Mouse (Mus musculus) MEL (cell line): ENCODE data around the gene Fryl. TPM values are rescaled to one million over a fixed set of nuclear protein-coding genes. Genes with fewer than 3 reads are reported as not detected.

Experiments used
- DNase-seq: peaks from one replicate; pipeline ENCODE4 v3.0.0; 2011; ENCODE audit warnings: low read depth, low spot score
- H3K27ac ChIP-seq: 2 replicates; pipeline ENCODE4 v1.5.1; 2012; ENCODE audit warnings: low read depth, mild to moderate bottlenecking, control low read depth, low read length, moderate library complexity; ENCODE audit not compliant: control insufficient read depth
- H3K27me3 ChIP-seq, 2 experiments: fragments of 150-350 bp in 1 of 2; sonication (generic) in 1 of 2; 2 replicates each; pipeline ENCODE4 v1.6.1; 2012; ENCODE audit warnings: low read length in 2 of 2, mild to moderate bottlenecking in 2 of 2, improper control_type of control experiment in 1 of 2, moderate library complexity in 1 of 2; ENCODE audit not compliant: insufficient read depth in 2 of 2, control insufficient read depth in 1 of 2
- H3K36me3 ChIP-seq, 2 experiments: 2 replicates each; pipeline ENCODE4 v1.6.1; 2012 to 2014; ENCODE audit warnings: low read length in 2 of 2, improper control_type of control experiment in 1 of 2, inconsistent platforms in 1 of 2, mild to moderate bottlenecking in 1 of 2; ENCODE audit not compliant: insufficient read depth in 2 of 2, control insufficient read depth in 1 of 2
- H3K4me1 ChIP-seq, 2 experiments: fragments of 150-350 bp in 1 of 2; sonication (generic) in 1 of 2; 2 replicates each; pipeline ENCODE4 v1.6.1; 2012; ENCODE audit warnings: low read length in 2 of 2, improper control_type of control experiment in 1 of 2, mild to moderate bottlenecking in 1 of 2; ENCODE audit not compliant: insufficient read depth in 2 of 2, control insufficient read depth in 1 of 2
- H3K4me3 ChIP-seq, 2 experiments: fragments of 150-350 bp in 1 of 2; sonication (generic) in 1 of 2; 2 replicates each; pipeline ENCODE4 v1.5.1; 2012; ENCODE audit warnings: low read depth in 2 of 2, low read length in 2 of 2, mild to moderate bottlenecking in 2 of 2, moderate library complexity in 2 of 2, control low read depth in 1 of 2, improper control_type of control experiment in 1 of 2; ENCODE audit not compliant: control insufficient read depth in 1 of 2, insufficient read depth in 1 of 2
- H3K79me2 ChIP-seq: 2 replicates; pipeline ENCODE4 v1.6.1; 2012; ENCODE audit warnings: mild to moderate bottlenecking, low read length, moderate library complexity; ENCODE audit not compliant: control insufficient read depth, poor library complexity, insufficient read depth
- H3K9ac ChIP-seq: 2 replicates; pipeline ENCODE4 v1.6.1; 2012; ENCODE audit warnings: low read depth, mild to moderate bottlenecking, control low read depth, low read length, moderate library complexity; ENCODE audit not compliant: control insufficient read depth, poor library complexity, severe bottlenecking
- H3K9me3 ChIP-seq: fragments of 150-350 bp; sonication (generic); replicated peaks from 2 replicates; pipeline ENCODE4 v1.6.1; 2012; ENCODE audit warnings: mild to moderate bottlenecking, low read length, improper control_type of control experiment, moderate library complexity; ENCODE audit not compliant: insufficient read depth
- BHLHE40 ChIP-seq: IDR thresholded peaks from 2 replicates; pipeline ENCODE4 v1.6.1; 2012; ENCODE audit warnings: low read depth, mild to moderate bottlenecking, inconsistent platforms, low read length, improper control_type of control experiment, borderline replicate concordance
- CHD1 ChIP-seq: IDR thresholded peaks from 2 replicates; pipeline ENCODE4 v1.6.1; 2012; ENCODE audit warnings: low read depth, mild to moderate bottlenecking, inconsistent platforms, low read length, improper control_type of control experiment
- CHD2 ChIP-seq: IDR thresholded peaks from 2 replicates; pipeline ENCODE4 v1.6.1; 2011; ENCODE audit warnings: low read length, improper control_type of control experiment
- CTCF ChIP-seq, 3 experiments: IDR thresholded peaks in 2 of 3; conservative IDR thresholded peaks in 1 of 3; 2 replicates each; pipeline ENCODE4 v1.5.1; 2011 to 2012; ENCODE audit warnings: low read length in 3 of 3, low read depth in 2 of 3, mild to moderate bottlenecking in 2 of 3, improper control_type of control experiment in 1 of 3, inconsistent platforms in 1 of 3, mixed read lengths in 1 of 3, moderate library complexity in 1 of 3; ENCODE audit not compliant: control insufficient read depth in 1 of 3, insufficient read depth in 1 of 3, poor library complexity in 1 of 3, severe bottlenecking in 1 of 3
- ELF1 ChIP-seq: IDR thresholded peaks from 2 replicates; pipeline ENCODE4 v1.6.1; 2014; ENCODE audit warnings: low read depth, mild to moderate bottlenecking, inconsistent platforms, low read length, improper control_type of control experiment, moderate library complexity
- KAT2A ChIP-seq: conservative IDR thresholded peaks from 2 replicates; pipeline ENCODE4 v1.6.1; 2012; ENCODE audit warnings: low read depth, low read length, improper control_type of control experiment, inconsistent platforms
- MAX ChIP-seq: IDR thresholded peaks from 2 replicates; pipeline ENCODE4 v1.6.1; 2011; ENCODE audit warnings: low read length, improper control_type of control experiment
- MAZ ChIP-seq: IDR thresholded peaks from 2 replicates; pipeline ENCODE4 v1.6.1; 2012; ENCODE audit warnings: low read depth, mild to moderate bottlenecking, inconsistent platforms, low read length, improper control_type of control experiment
- MEF2A ChIP-seq: IDR thresholded peaks from 2 replicates; pipeline ENCODE4 v1.6.1; 2014; ENCODE audit warnings: low read depth, mild to moderate bottlenecking, inconsistent platforms, low read length, improper control_type of control experiment; ENCODE audit not compliant: poor library complexity, insufficient replicate concordance, severe bottlenecking; ENCODE audit errors: extremely low read depth
- NRF1 ChIP-seq: IDR thresholded peaks from 2 replicates; pipeline ENCODE4 v1.6.1; 2014; ENCODE audit warnings: low read depth, mild to moderate bottlenecking, inconsistent platforms, low read length, improper control_type of control experiment, moderate library complexity; ENCODE audit not compliant: poor library complexity, insufficient read depth, severe bottlenecking
- POLR2AphosphoS5 ChIP-seq: IDR thresholded peaks from 2 replicates; pipeline ENCODE4 v1.6.1; 2012; ENCODE audit warnings: low read depth, borderline replicate concordance, mild to moderate bottlenecking, inconsistent platforms, low read length, moderate library complexity, mixed read lengths
- RCOR1 ChIP-seq: IDR thresholded peaks from 2 replicates; pipeline ENCODE4 v1.6.1; 2012; ENCODE audit warnings: low read depth, mild to moderate bottlenecking, inconsistent platforms, low read length, improper control_type of control experiment
- SIN3A ChIP-seq: IDR thresholded peaks from 2 replicates; pipeline ENCODE4 v1.6.1; 2012; ENCODE audit warnings: low read length, improper control_type of control experiment, inconsistent platforms
- UBTF ChIP-seq: IDR thresholded peaks from 2 replicates; pipeline ENCODE4 v1.6.1; 2012; ENCODE audit warnings: low read depth, mild to moderate bottlenecking, inconsistent platforms, low read length, improper control_type of control experiment, moderate library complexity, borderline replicate concordance; ENCODE audit not compliant: insufficient read depth
- USF1 ChIP-seq: IDR thresholded peaks from 2 replicates; pipeline ENCODE4 v1.6.1; 2014; ENCODE audit warnings: low read depth, mild to moderate bottlenecking, inconsistent platforms, low read length, improper control_type of control experiment, moderate library complexity
- USF2 ChIP-seq, 2 experiments: IDR thresholded peaks; 2 replicates each; pipeline ENCODE4 v1.6.1; 2011 to 2012; ENCODE audit warnings: improper control_type of control experiment in 2 of 2, low read length in 2 of 2, borderline replicate concordance in 1 of 2, inconsistent platforms in 1 of 2, low read depth in 1 of 2, mild to moderate bottlenecking in 1 of 2; ENCODE audit not compliant: insufficient read depth in 1 of 2
- ZC3H11A ChIP-seq: IDR thresholded peaks from 2 replicates; pipeline ENCODE4 v1.6.1; 2012; ENCODE audit warnings: low read depth, mild to moderate bottlenecking, inconsistent platforms, low read length, improper control_type of control experiment
- ZKSCAN1 ChIP-seq: IDR thresholded peaks from 2 replicates; pipeline ENCODE4 v1.6.1; 2012; ENCODE audit warnings: low read depth, mild to moderate bottlenecking, inconsistent platforms, low read length, improper control_type of control experiment, moderate library complexity
- ZMIZ1 ChIP-seq: IDR thresholded peaks from 2 replicates; pipeline ENCODE4 v1.6.1; 2012; ENCODE audit warnings: low read depth, mild to moderate bottlenecking, inconsistent platforms, low read length, improper control_type of control experiment, moderate library complexity
- polyA plus RNA-seq, 2 experiments: library from polyadenylated mRNA; stranded (reverse) in 1 of 2; unstranded in 1 of 2; fragments of >175 nt in 1 of 2; fragments of >200 nt in 1 of 2; gene quantifications; 2 replicates each; pipeline versions ENCODE4 v1.2.1 to v1.2.4; 2012; ENCODE audit warnings: low replicate concordance in 2 of 2, low read depth in 1 of 2; ENCODE audit not compliant: insufficient read length in 2 of 2, insufficient read depth in 1 of 2, missing spikeins in 1 of 2
- total RNA-seq: library from RNA; depleted of rRNA; stranded (reverse); fragments of 300-350 nt; gene quantifications from 2 replicates; pipeline ENCODE4 v1.2.3, GENCODE M21; 2012

Fryl gene
- total and polyA plus RNA-seq, 3 experiments, result 18.8 to 188 (median 39.7) TPM

DNA sequence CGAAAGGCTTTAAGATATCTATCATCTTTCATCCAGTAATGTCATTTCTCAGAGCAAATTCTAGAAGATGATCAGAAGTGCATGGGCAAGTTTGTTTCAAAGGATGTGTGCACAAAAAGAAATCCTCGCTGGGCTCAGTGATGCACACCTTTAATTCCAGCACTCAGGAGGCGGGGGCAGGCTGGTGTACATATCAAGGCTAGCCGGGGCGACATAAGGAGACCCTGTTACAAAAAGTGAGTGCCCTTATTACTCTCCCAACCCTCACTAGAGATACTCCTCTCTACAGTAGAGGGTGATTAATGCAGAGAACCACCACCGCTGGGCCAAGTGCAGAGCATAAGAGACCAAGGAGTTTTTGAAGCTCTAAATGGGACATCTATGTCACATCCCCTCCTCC is 53.9 kb downstream of the Fryl start:
- DNase-seq, result no peak
- peaks cover 15 to 18% of the 10 kb centered on the region in 2 experiments for H3K4me1 ChIP-seq
- no peaks in the 10 kb centered on the region for H3K9me3 ChIP-seq
- H3K27ac ChIP-seq, result no peak overlapping the region
- no peaks in the 10 kb centered on the region for H3K27me3 ChIP-seq
- H3K9ac ChIP-seq, result no peak overlapping the region
- TF ChIP-seq UBTF, result no peak
- H3K36me3 ChIP-seq, result peaks cover 0 to 17% of the 10 kb centered on the region in 2 experiments; a peak in 3 of 4 replicates
- H3K4me3 ChIP-seq, result no peak overlapping the region
- H3K79me2 ChIP-seq, result no peaks in the 10 kb centered on the region

GRCm38 (mm10) chr5:73202077-73202476 is 54.3 kb downstream of the Fryl start:
- Histone ChIP-seq H3K79me2 (no peaks in the 10 kb centered on the region), H3K9me3 (no peaks in the 10 kb centered on the region), H3K9ac (no peak overlapping the region), H3K36me3 (peaks cover 0 to 17% of the 10 kb centered on the region in 2 experiments; a peak in 3 of 4 replicates), H3K4me1 (peaks cover 17% of the 10 kb centered on the region in 2 experiments), H3K4me3 (no peak overlapping the region), H3K27ac (no peak overlapping the region), H3K27me3 (no peaks in the 10 kb centered on the region)
- DNase-seq, result no peak
- no peak for TF ChIP-seq CTCF (IDR thresholded peaks at IDR 0.05 in 2 of 3, conservative IDR thresholded peaks at IDR 0.05 in 1 of 3; ENCODE audit: control insufficient read depth in 1 of 3, insufficient read depth in 1 of 3, low read depth in 2 of 3, low read length in 3 of 3, poor library complexity in 1 of 3, severe bottlenecking in 1 of 3)
- no peak for TF ChIP-seq MAX
- TF ChIP-seq ZMIZ1, result no peak
- TF ChIP-seq ZC3H11A, result no peak
- TF ChIP-seq RCOR1, result no peak
- TF ChIP-seq CHD1, result no peak
- no peak for TF ChIP-seq BHLHE40
- TF ChIP-seq ZKSCAN1, result no peak
- no peak for TF ChIP-seq POLR2AphosphoS5
- no peak for TF ChIP-seq CHD2
- no peak for TF ChIP-seq MAZ
- no peak for TF ChIP-seq NRF1
- TF ChIP-seq ELF1, result no peak
- no peak for TF ChIP-seq USF1
- TF ChIP-seq MEF2A, result no peak
- no peak for TF ChIP-seq SIN3A
- no peak for TF ChIP-seq USF2 (IDR thresholded peaks at IDR 0.05; ENCODE audit: borderline replicate concordance in 1 of 2, insufficient read depth in 1 of 2, low read depth in 1 of 2, low read length in 2 of 2)
- TF ChIP-seq KAT2A, result no peak
